In the genomic region with DNA sequence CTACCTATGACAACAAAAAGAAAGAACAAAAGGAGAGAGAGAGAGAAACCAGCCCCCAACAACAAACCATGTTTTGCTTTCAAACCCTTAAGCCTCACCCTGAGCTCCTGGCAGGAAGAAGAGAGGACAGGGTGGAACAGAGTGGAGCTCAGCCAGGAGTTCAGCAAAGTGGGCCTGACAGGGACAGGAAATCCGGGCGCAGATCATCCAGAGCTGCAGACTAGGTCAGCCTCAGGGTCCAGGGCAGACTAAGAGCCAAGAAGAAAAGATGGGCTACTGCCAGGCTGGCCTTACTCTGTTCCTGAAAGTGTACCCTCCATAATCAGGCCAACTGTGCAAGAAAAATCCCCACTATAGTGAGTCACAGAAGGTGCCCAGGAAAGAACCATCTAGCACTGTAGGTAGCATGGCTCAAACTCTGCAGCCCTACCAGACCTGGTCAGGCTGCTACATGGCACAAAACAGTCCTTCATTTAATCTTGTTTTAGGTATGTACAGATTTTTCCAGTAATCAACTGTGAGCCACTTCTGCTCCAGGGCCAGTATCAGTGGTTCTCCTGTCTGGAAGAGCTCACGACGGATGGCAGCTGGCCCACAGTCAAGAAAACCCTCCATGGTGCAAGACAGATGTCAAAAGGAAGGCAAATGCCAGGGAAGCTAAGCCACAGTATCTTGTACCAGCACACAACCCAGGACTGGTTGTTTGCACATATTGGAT, we compare ENCODE assay signal across 9 mouse cellular contexts. TPM values are rescaled to one million over a fixed set of nuclear protein-coding genes. Genes with fewer than 3 reads are reported as not detected.
DNase-seq lines count a peak whose midpoint lies in the region; ATAC-seq and TF ChIP-seq lines count a peak whose summit lies in the region.
"Had no signal": no experiment of that assay in that cellular context is flagged by ENCODE, and none has a peak within 500 bp of the region (broad histone marks: within the 10 kb centered on the region; RNA-seq: fewer than 3 reads in every experiment).

No protein-coding gene starts in this region.

- no peak for TF ChIP-seq CTCF in stomach, postnatal 0 days (IDR thresholded peaks at IDR 0.05; ENCODE audit: low read depth)
- TF ChIP-seq CTCF in kidney, postnatal 0 days (IDR thresholded peaks at IDR 0.05; ENCODE audit: low read depth) = no peak

- 95% methylated on average over 4 of the region's 4 CpGs for WGBS in forebrain, embryonic 12.5 days
- 95% methylated on average over 4 of the region's 4 CpGs for WGBS in forebrain, embryonic 10.5 days
- 73% methylated on average over 4 of the region's 4 CpGs for WGBS in stomach, embryonic 16.5 days
- 76% methylated on average over 4 of the region's 4 CpGs for WGBS in stomach, postnatal 0 days
- 66% methylated on average over 4 of the region's 4 CpGs for WGBS in kidney, postnatal 0 days

- peak overlapping the region; percentile 25; the same call in 1 of the 2 replicates for H3K27ac ChIP-seq in forebrain, embryonic 12.5 days
- no peak overlapping the region for H3K27ac ChIP-seq in forebrain, embryonic 10.5 days
- H3K27ac ChIP-seq in stomach, embryonic 16.5 days (ENCODE audit: low read length) = 0 out of 2 replicates have a peak overlapping the region, but pooled peaks have one; percentile 8
- no peak overlapping the region for H3K27ac ChIP-seq in stomach, postnatal 0 days (replicated peaks)
- peak overlapping the region; percentile 2 for H3K27ac ChIP-seq in kidney, postnatal 0 days

- H3K9ac ChIP-seq in forebrain, embryonic 12.5 days = no peak overlapping the region
- H3K9ac ChIP-seq in stomach, embryonic 16.5 days (ENCODE audit: low read length) = no peak overlapping the region
- no peak overlapping the region for H3K9ac ChIP-seq in stomach, postnatal 0 days (ENCODE audit: low read length)
- H3K9ac ChIP-seq in kidney, postnatal 0 days (ENCODE audit: low read depth, low read length) = no peak overlapping the region

- H3K4me3 ChIP-seq in forebrain, embryonic 12.5 days (replicated peaks) = no peak overlapping the region
- H3K4me3 ChIP-seq in forebrain, embryonic 10.5 days = no peak overlapping the region
- H3K4me3 ChIP-seq in stomach, embryonic 16.5 days (replicated peaks; ENCODE audit: low read length) = no peak overlapping the region
- H3K4me3 ChIP-seq in stomach, postnatal 0 days (ENCODE audit: low read depth, low read length) = no peak overlapping the region
- H3K4me3 ChIP-seq in kidney, postnatal 0 days (replicated peaks; ENCODE audit: low read depth, low read length) = no peak overlapping the region

- DNase-seq in forebrain, embryonic 10.5 days (ENCODE audit: extremely low spot score, low spot score) = no peak
- DNase-seq in stomach, postnatal 0 days (ENCODE audit: low spot score) = no peak
- DNase-seq in kidney, postnatal 0 days (ENCODE audit: low spot score) = no peak
- DNase-seq in embryo, embryonic 9.5 days (ENCODE audit: extremely low spot score) = no peak
- DNase-seq in layer of hippocampus, postnatal 25 days (ENCODE audit: extremely low spot score in 1 of 2, low spot score in 1 of 2) = no peak

- H3K4me2 ChIP-seq in forebrain, embryonic 12.5 days = no peak overlapping the region
- no peak overlapping the region for H3K4me2 ChIP-seq in stomach, embryonic 16.5 days (ENCODE audit: low read depth, low read length)
- no peak overlapping the region for H3K4me2 ChIP-seq in stomach, postnatal 0 days (replicated peaks; ENCODE audit: low read depth)
- H3K4me2 ChIP-seq in kidney, postnatal 0 days (ENCODE audit: low read length) = no peak overlapping the region

- no peak for TF ChIP-seq EP300 in stomach, postnatal 0 days (optimal IDR thresholded peaks at IDR 0.05)

- H3K4me1 ChIP-seq in forebrain, embryonic 12.5 days = peaks cover 27% of the 10 kb centered on the region
- peaks cover 14% of the 10 kb centered on the region for H3K4me1 ChIP-seq in forebrain, embryonic 10.5 days
- H3K4me1 ChIP-seq in stomach, embryonic 16.5 days (ENCODE audit: control insufficient read depth, insufficient read depth, low read length) = 0 out of 2 replicates have a peak, but pooled peaks cover 11% of the 10 kb centered on the region
- H3K4me1 ChIP-seq in stomach, postnatal 0 days (replicated peaks; ENCODE audit: control insufficient read depth, insufficient read depth) = no peaks in the 10 kb centered on the region
- H3K4me1 ChIP-seq in kidney, postnatal 0 days (replicated peaks; ENCODE audit: insufficient read depth, low read length) = peaks cover 9% of the 10 kb centered on the region

- peaks cover 88% of the 10 kb centered on the region for H3K36me3 ChIP-seq in forebrain, embryonic 12.5 days (replicated peaks)
- H3K36me3 ChIP-seq in forebrain, embryonic 10.5 days (replicated peaks) = peaks cover 95% of the 10 kb centered on the region
- peaks cover 2% of the 10 kb centered on the region; the same call in 1 of the 2 replicates for H3K36me3 ChIP-seq in stomach, embryonic 16.5 days (ENCODE audit: control insufficient read depth, insufficient read depth, low read length)
- H3K36me3 ChIP-seq in stomach, postnatal 0 days (ENCODE audit: control insufficient read depth, insufficient read depth, low read length) = no peaks in the 10 kb centered on the region
- H3K36me3 ChIP-seq in kidney, postnatal 0 days (ENCODE audit: insufficient read depth, low read length) = peaks cover 32% of the 10 kb centered on the region

- no peaks in the 10 kb centered on the region for H3K9me3 ChIP-seq in forebrain, embryonic 12.5 days
- no peaks in the 10 kb centered on the region for H3K9me3 ChIP-seq in forebrain, embryonic 10.5 days
- no peaks in the 10 kb centered on the region for H3K9me3 ChIP-seq in stomach, embryonic 16.5 days (replicated peaks; ENCODE audit: control insufficient read depth, low read length)
- no peaks in the 10 kb centered on the region for H3K9me3 ChIP-seq in stomach, postnatal 0 days (ENCODE audit: control insufficient read depth, low read length)
- no peaks in the 10 kb centered on the region for H3K9me3 ChIP-seq in kidney, postnatal 0 days (replicated peaks; ENCODE audit: low read length)

- no peaks in the 10 kb centered on the region for H3K27me3 ChIP-seq in forebrain, embryonic 12.5 days
- no peaks in the 10 kb centered on the region for H3K27me3 ChIP-seq in forebrain, embryonic 10.5 days (ENCODE audit: poor library complexity, severe bottlenecking)
- H3K27me3 ChIP-seq in stomach, embryonic 16.5 days (ENCODE audit: control insufficient read depth, insufficient read depth, low read length) = no peaks in the 10 kb centered on the region
- H3K27me3 ChIP-seq in stomach, postnatal 0 days (ENCODE audit: control insufficient read depth, insufficient read depth, low read length) = no peaks in the 10 kb centered on the region
- no peaks in the 10 kb centered on the region for H3K27me3 ChIP-seq in kidney, postnatal 0 days (ENCODE audit: insufficient read depth, low read length)

- ATAC-seq in forebrain, embryonic 12.5 days (ENCODE audit: low FRiP score) = peak; percentile 12; the same call in 1 of the 2 replicates
- no peak for ATAC-seq in stomach, embryonic 16.5 days (ENCODE audit: insufficient read depth, low FRiP score)
- no peak for ATAC-seq in stomach, postnatal 0 days (ENCODE audit: low FRiP score, low TSS enrichment)
- no peak for ATAC-seq in kidney, postnatal 0 days (replicated peaks; ENCODE audit: low FRiP score, low read depth)
- ATAC-seq in inflammation-experienced regulatory T-cells, adult 6 months = no peak
- ATAC-seq: CD4-positive, CD25-positive, alpha-beta regulatory T cell, adult 4 months had no signal

RNA-seq across cellular contexts. Expression of a gene that starts 16.4 kb away (rescaled TPM):
- polyA plus RNA-seq in forebrain, embryonic 12.5 days (2016; fragmentation: Nextera tagmentation; extraction: Ambion mirVana) = 81.1 and 92.2 TPM in 2 replicates
- polyA plus RNA-seq in forebrain, embryonic 10.5 days (2016; fragmentation: Nextera tagmentation; extraction: Ambion mirVana) = 29.4 and 33.6 TPM in 2 replicates
- polyA plus RNA-seq in stomach, embryonic 16.5 days (2015; fragmentation: Nextera tagmentation; extraction: Ambion mirVana) = 20.5 and 21.8 TPM in 2 replicates
- 9.2 and 9.9 TPM in 2 replicates for polyA plus RNA-seq in stomach, postnatal 0 days (2015; fragmentation: Nextera tagmentation; extraction: Ambion mirVana)
- 51.4 and 53.0 TPM in 2 replicates for polyA plus RNA-seq in kidney, postnatal 0 days (2015; fragmentation: Nextera tagmentation; extraction: Ambion mirVana)
- polyA plus RNA-seq in inflammation-experienced regulatory T-cells, adult 6 months (2017; shearing (Covaris generic)) = 10 to 100 TPM; 38.7 to 86.8 (median 66.6) TPM
- 10 to 100 TPM; 37.5 to 42.7 TPM for total RNA-seq in layer of hippocampus, postnatal 25 days (2021)

Comparison
In these comparisons a context has a peak if more than half of its experiments do, and no peak if none do; other contexts are left out.
1. H3K27ac ChIP-seq: peak in forebrain, embryonic 12.5 days (single experiment), stomach, embryonic 16.5 days (single experiment) and kidney, postnatal 0 days (single experiment); none in forebrain, embryonic 10.5 days (single experiment) and stomach, postnatal 0 days (single experiment).